Mouse (Mus musculus) embryonic facial prominence, embryonic 14.5 days (tissue): ENCODE measurements around the gene Bmp7. TPM values are rescaled to one million over a fixed set of nuclear protein-coding genes. Genes with fewer than 3 reads are reported as not detected.

Experiments
- ATAC-seq: fragments of 200-750 bp; cut with Nextera tagmentation; 2 replicates; pipeline ENCODE4 v1.8.0; 2017; ENCODE audit warnings: low read depth, moderate number of reproducible peaks, moderate TSS enrichment
- DNase-seq: peaks from one replicate; pipeline ENCODE4 v3.0.0-alpha.2; 2015; ENCODE audit warnings: low spot score
- H3K27ac ChIP-seq: fragments of 300-500 bp; sonication (generic); replicated peaks from 2 replicates; pipeline ENCODE4 v1.5.1; 2014; ENCODE audit warnings: low read depth, mild to moderate bottlenecking, low read length, moderate library complexity
- H3K27me3 ChIP-seq: fragments of 300-500 bp; sonication (generic); replicated peaks from 2 replicates; pipeline ENCODE4 v1.6.1; 2014; ENCODE audit warnings: low read length; ENCODE audit not compliant: control insufficient read depth, insufficient read depth
- H3K36me3 ChIP-seq: fragments of 300-500 bp; sonication (generic); 2 replicates; pipeline ENCODE4 v1.6.1; 2014; ENCODE audit warnings: low read length, mixed read lengths; ENCODE audit not compliant: control insufficient read depth, insufficient read depth
- H3K4me1 ChIP-seq: fragments of 300-500 bp; sonication (generic); 2 replicates; pipeline ENCODE4 v1.6.1; 2014; ENCODE audit warnings: antibody characterized with exemption, low read length; ENCODE audit not compliant: control insufficient read depth, insufficient read depth
- H3K4me2 ChIP-seq: fragments of 300-500 bp; sonication (generic); 2 replicates; pipeline ENCODE4 v1.6.1; 2014; ENCODE audit warnings: low read depth, mild to moderate bottlenecking, low read length, moderate library complexity, mixed read lengths
- H3K4me3 ChIP-seq: fragments of 300-500 bp; sonication (generic); 2 replicates; pipeline ENCODE4 v1.5.1; 2014; ENCODE audit warnings: low read depth, mild to moderate bottlenecking, low read length
- H3K9ac ChIP-seq: fragments of 300-500 bp; sonication (generic); 2 replicates; pipeline ENCODE4 v1.6.1; 2014; ENCODE audit warnings: low read depth, mild to moderate bottlenecking, low read length, moderate library complexity, mixed read lengths
- H3K9me3 ChIP-seq: fragments of 300-500 bp; sonication (generic); 2 replicates; pipeline ENCODE4 v1.6.1; 2016; ENCODE audit warnings: low read length; ENCODE audit not compliant: control insufficient read depth
- WGBS: fragments of 180-500 bp; shearing (Covaris S2); extraction: QIAGEN DNeasy Blood & Tissue Kit; methylation state at CpG from one replicate; pipeline ENCODE4 v1.1.7; 2014; 5-methylcytosine and 5-hydroxymethylcytosine counted together
- polyA plus RNA-seq: library from polyadenylated mRNA; unstranded; fragments of >200 nt; fragmentation: Nextera tagmentation; extraction: Ambion mirVana; gene quantifications from 2 replicates; pipeline ENCODE4 v1.2.1, GENCODE M21; 2014

Gene Bmp7
- polyA plus RNA-seq, 1 experiment from 2014 or later = 25.6 TPM

DNA sequence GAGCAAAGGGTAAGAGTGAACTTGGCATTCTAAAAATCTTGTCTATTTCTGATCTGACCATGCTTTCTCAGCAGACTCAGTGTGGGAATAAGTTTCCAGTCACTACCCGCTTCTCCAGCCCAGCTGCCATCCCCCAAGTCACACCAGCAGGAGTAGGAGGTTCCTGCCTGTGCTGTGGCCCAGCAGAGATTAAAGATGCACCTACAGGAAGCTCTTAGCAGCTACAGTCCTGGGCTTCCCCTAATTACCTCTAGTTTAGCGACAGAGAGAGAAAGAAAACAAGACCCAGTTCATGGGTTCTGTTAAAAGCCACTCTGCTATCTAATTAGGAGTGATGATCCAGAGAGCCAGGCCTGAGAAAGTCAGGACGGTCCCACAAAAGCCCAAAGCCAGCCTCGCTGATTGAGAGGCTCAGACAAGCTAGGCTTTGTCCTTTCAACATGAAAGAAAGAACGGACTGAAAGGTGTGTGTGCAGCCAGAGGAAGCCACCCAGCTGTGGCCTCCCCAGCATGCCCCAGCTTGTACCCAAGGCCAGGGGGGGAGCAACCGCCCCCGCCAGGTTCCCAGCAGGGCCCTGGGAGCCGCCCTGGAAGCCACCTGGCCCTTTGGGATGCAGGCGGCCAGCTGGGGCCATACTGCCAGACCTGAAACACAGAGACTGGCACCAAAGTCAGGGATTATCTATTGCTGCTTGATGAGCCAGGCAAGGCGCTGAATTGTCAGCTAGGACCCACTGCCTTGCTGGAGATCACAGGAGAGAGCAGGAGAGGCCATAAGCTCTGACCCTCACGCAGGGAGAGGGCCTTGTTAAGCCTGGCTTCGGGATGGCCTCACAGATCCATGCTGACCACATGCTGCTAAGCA lies 2.6 kb downstream of the Bmp7 start:
- Histone ChIP-seq H3K4me2 (peak overlapping the region; percentile 99), H3K9ac (peak overlapping the region; percentile 67), H3K36me3 (no peaks in the 10 kb centered on the region), H3K27me3 (peaks cover 16% of the 10 kb centered on the region; the same call in 1 of the 2 replicates), H3K4me3 (peak overlapping the region; percentile 67), H3K27ac (peak overlapping the region; percentile 83), H3K4me1 (peaks cover 60% of the 10 kb centered on the region), H3K9me3 (no peaks in the 10 kb centered on the region)
- peak; percentile 37 for DNase-seq
- 24% methylated on average over 11 of the region's 12 CpGs for WGBS
- ATAC-seq = no peak

DNA sequence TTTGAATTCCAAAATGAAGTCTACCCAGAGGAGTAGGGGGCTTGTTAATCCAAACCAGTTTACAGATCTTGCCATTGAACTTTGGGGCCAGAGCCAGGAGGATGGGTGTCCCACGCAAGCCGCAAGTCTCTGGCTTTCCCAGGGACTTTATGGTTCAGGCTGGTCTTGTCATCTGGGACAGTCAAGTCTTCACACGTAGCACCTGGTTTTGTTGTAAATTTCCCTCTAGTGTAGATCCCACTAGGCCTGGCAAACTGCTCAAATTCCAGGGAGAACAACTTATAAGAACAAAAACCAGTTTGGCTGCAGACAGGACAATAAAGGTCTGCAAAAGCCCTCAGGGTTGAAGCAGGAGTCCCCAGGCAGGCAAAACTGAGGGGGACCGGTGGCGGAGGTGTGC lies 3.3 kb downstream of the Bmp7 start:
- WGBS = 33% methylated on average over 5 of the region's 5 CpGs
- Histone ChIP-seq H3K27me3 (peaks cover 16% of the 10 kb centered on the region; the same call in 1 of the 2 replicates), H3K4me3 (peak overlapping the region; percentile 67), H3K4me1 (peaks cover 65% of the 10 kb centered on the region), H3K36me3 (no peaks in the 10 kb centered on the region), H3K4me2 (peak overlapping the region; percentile 99), H3K27ac (peak overlapping the region; percentile 83), H3K9ac (peak overlapping the region; percentile 67; the same call in 1 of the 2 replicates), H3K9me3 (no peaks in the 10 kb centered on the region)
- ATAC-seq (no peak), DNase-seq (peak; percentile 36)

DNA sequence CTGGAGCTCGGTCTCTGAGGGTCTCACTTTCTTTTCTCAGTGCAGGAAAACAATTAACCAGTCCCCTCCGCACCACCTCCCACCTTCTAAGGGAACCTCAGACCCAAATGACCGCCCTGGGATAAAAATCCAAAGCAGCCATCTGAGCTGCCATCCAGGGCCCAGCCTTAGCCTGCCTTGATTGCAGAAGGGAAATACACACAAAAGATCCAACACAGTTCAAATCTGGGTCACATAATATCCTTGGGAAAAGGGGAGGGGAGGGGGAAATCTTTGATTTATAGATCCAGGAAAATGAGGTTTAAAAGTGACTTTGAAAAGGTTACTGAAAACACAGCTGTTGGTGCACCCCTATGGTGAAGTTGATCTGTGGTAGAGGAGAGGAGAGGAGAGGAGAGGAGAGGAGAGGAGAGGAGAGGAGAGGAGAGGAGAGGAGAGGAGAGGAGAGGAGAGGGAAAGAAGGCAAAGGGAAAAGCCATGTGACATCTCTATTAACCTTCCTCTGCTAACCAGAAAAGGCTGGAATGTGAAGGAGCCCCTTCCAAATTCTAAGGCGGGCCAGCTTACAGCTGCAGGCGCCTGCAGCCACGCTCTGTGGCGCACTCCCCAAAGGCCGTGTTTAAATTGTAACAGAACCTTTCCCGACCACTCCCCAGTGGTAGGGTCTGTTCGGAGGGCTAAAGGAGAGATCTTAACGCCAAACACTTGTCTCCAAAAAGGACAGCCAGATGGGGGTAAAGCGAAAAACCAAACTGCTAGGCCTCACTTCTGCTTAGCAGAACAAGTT lies 4.2 kb downstream of the Bmp7 start:
- Histone ChIP-seq H3K4me3 (peak overlapping the region; percentile 67; the same call in 1 of the 2 replicates), H3K27ac (peak overlapping the region; percentile 83)

DNA sequence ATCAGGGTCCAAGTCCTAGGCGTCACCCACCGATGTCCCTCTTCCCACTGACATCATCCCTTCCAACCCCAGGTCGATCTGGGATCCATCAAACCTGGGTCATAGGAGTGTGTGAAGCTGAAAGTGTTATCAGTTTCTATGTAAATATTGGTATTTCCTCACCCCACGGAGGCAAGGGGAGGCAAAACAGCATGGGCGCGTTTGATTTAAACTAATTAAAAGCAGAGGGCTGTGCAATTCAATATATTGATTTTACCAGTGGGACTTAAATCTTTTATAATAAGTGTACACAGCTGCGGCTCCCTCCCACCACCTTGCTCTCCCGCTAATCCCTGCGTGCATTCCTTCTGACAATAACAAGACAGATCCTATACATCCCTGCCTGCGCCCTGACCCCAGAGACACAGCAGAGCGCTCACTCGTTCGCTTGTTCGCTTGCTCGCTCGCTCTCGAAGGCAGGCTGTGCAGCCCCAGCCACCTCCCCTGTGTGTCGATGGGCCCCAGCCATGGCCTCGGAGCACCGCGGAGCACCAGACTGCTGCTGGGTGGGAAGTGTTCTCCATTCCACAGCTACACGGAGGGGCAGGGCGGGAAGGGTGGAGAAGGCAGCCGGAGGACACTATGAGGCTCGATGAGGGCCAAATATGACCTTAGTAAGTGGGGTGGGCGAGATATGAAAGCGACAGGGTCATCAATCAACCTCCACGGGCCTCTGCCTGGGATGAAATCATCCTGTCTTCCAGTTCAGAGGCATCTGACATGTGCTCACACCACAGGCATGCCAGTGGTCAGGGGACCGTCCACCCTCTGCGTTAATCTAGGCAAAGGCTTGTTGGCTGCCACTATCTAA lies 5.0 kb downstream of the Bmp7 start:
- peak; percentile 87 for DNase-seq
- Histone ChIP-seq H3K9me3 (no peaks in the 10 kb centered on the region), H3K4me3 (peak overlapping the region; percentile 21; the same call in 1 of the 2 replicates), H3K9ac (peak overlapping the region; percentile 55), H3K27me3 (peaks cover 12% of the 10 kb centered on the region; the same call in 1 of the 2 replicates), H3K36me3 (no peaks in the 10 kb centered on the region), H3K27ac (peak overlapping the region; percentile 83), H3K4me2 (peak overlapping the region; percentile 99), H3K4me1 (peaks cover 67% of the 10 kb centered on the region)
- WGBS = 7% methylated on average over 30 of the region's 30 CpGs
- ATAC-seq = peak; percentile 7; the same call in 1 of the 2 replicates

More for the DNA sequence above, 4.2 kb downstream of the Bmp7 start:
- Histone ChIP-seq H3K36me3 (no peaks in the 10 kb centered on the region), H3K27me3 (peaks cover 12% of the 10 kb centered on the region; the same call in 1 of the 2 replicates), H3K9ac (peak overlapping the region; percentile 67), H3K4me1 (peaks cover 71% of the 10 kb centered on the region), H3K9me3 (no peaks in the 10 kb centered on the region), H3K4me2 (peak overlapping the region; percentile 99)
- 18% methylated on average over 12 of the region's 12 CpGs for WGBS
- ATAC-seq (no peak), DNase-seq (peak; percentile 79)

DNA sequence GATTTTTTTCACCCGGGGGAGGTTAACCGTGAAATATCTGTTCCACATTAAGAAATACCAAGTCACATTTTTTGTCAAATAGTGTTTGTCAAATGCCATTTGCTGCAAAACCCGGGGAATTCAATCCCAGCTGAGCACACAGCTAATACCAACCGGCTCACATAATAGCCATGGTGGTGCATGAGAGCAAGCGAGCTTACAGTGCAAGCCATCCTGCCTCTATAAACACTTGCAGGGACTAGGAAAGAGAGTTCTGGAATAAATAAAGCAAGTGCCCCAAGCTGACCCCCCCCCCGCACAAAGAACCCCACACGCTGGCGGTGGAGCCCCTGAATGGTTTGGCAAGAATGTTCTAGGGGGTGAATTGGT lies 5.7 kb downstream of the Bmp7 start:
- Histone ChIP-seq H3K36me3 (no peaks in the 10 kb centered on the region), H3K4me1 (peaks cover 71% of the 10 kb centered on the region), H3K9ac (0 out of 2 replicates have a peak overlapping the region, but pooled peaks have one; percentile 55), H3K27me3 (peaks cover 7% of the 10 kb centered on the region; the same call in 1 of the 2 replicates), H3K27ac (peak overlapping the region; percentile 83), H3K9me3 (no peaks in the 10 kb centered on the region), H3K4me3 (peak overlapping the region; percentile 13), H3K4me2 (peak overlapping the region; percentile 99)
- DNase-seq (no peak), ATAC-seq (peak; percentile 30; the same call in 1 of the 2 replicates)
- 2% methylated on average over 8 of the region's 8 CpGs for WGBS

DNA sequence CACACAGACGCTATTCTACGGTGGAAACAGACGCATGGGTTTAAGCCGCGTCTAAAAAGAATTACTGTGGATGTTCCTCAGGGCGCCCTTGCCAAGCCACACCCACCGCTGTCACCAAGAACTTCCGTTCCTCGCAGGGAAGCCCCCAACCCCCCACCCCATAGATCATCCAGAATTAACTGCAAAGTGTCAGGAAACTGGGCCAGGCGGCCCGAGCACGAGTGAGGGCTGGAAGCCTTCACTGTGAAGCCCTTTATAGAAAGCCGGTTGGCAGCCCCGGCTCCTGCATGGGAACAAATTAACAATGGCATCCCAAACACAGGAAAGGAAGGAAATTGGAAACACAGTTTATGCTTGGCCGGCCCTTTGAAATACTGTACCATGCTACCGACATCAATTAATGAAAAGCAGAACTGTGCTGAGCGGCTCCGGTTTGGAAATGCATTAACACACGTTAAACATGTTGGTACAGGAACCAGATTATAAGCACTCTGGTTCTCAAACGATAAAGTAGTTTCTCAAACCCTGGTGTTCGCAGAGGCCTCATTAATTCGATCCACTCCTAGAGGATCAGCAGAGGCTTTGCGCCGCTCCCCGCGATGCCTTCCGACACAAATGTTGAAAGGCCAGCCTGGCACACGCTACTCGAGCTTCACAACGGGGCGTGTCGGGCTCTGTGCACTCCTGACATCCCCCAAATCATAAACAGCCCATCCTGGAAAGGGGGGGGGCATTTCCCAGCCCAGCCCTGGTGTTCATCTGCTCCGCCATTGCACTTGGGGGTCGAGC lies 6.3 kb downstream of the Bmp7 start:
- 3% methylated on average over 34 of the region's 34 CpGs for whole genome bisulfite sequencing
- Histone ChIP-seq H3K9me3 (no peaks in the 10 kb centered on the region), H3K4me2 (peak overlapping the region; percentile 99), H3K9ac (peak overlapping the region; percentile 40), H3K27ac (peak overlapping the region; percentile 83), H3K36me3 (no peaks in the 10 kb centered on the region), H3K4me1 (peaks cover 76% of the 10 kb centered on the region), H3K4me3 (peak overlapping the region; percentile 13), H3K27me3 (peaks cover 6% of the 10 kb centered on the region; the same call in 1 of the 2 replicates)
- peak; percentile 72 for ATAC-seq
- peak; percentile 94 for DNase-seq

DNA sequence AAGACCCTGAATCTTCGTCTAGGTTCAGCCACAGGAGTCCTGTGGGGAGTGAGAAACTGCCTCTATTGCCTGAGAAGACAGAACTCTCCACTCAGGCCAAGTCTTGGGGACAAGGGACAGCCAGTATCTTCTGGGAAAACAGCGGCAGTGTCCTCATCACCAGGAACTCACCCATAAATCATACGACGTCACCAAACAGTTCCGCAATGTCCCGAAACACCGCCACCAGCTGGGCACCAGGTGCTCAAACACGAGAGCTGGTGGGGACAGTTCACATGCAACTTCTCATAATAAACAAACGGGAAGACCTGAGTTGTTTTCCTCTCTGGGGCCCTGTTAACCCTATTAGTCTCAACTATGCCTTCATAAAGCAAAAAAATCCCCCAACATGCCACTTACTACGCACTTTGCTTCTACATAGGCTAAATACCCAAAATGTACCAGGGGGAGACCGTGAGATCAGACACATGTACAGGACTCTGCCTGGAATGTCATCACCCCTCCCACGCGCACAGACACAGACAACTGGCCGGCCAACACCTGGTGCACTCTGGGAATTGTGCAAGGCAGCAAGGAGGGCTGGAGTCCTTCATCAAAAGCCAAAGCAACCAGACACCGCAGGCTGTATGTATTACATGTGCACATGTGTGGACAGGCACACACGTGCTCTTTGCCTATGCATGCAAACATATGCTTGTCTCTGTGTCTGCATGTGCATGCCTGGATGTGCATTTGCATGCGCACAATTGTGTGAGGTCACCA lies 8.8 kb downstream of the Bmp7 start:
- no peaks in the 10 kb centered on the region for H3K27me3 ChIP-seq
- H3K4me3 ChIP-seq = no peak overlapping the region
- no peak overlapping the region for H3K9ac ChIP-seq
- H3K4me2 ChIP-seq = no peak overlapping the region
- H3K9me3 ChIP-seq = no peaks in the 10 kb centered on the region
- 64% methylated on average over 17 of the region's 17 CpGs for WGBS
- no peak for ATAC-seq
- no peaks in the 10 kb centered on the region for H3K36me3 ChIP-seq
- H3K27ac ChIP-seq = no peak overlapping the region; the same call in none of the 2 replicates
- H3K4me1 ChIP-seq = peaks cover 59% of the 10 kb centered on the region
- DNase-seq = peak; percentile 57
